Mouse (Mus musculus): ENCODE results near the gene Parn. TPM values are rescaled to one million over a fixed set of nuclear protein-coding genes. Genes with fewer than 3 reads are reported as not detected.
"Not testable (repeated sequence)": the region's sequence is repeated elsewhere in the genome, so short reads cannot be mapped to it uniquely, and the experiment has no call there.

Parn gene
- total RNA-seq, 2 experiments from 2014 or later, result 18.8 to 45.0 TPM

GRCm38 (mm10) chr16:13638198-13638597 is 29.8 kb downstream of the Parn start:
- ATAC-seq (replicated peaks; ENCODE audit: poor library complexity), result not testable (repeated sequence)

GRCm38 (mm10) chr16:13628345-13628744 is 39.6 kb downstream of the Parn start:
- peak; percentile 60; the same call in 1 of the 2 replicates for ATAC-seq (replicated peaks; ENCODE audit: poor library complexity)

- ATAC-seq (replicated peaks; ENCODE audit: poor library complexity), result no peak; the same call in 1 of the 2 replicates
Observed at GRCm38 (mm10) chr16:13621745-13622507, 46.0 kb downstream of the Parn start.

GRCm38 (mm10) chr16:13620194-13620593 is 47.8 kb downstream of the Parn start:
- ATAC-seq (replicated peaks; ENCODE audit: poor library complexity), result peak; percentile 61

GRCm38 (mm10) chr16:13615276-13615675 is 52.7 kb downstream of the Parn start:
- ATAC-seq (replicated peaks; ENCODE audit: poor library complexity), result no peak

- no peak for ATAC-seq (replicated peaks; ENCODE audit: poor library complexity)
Observed at GRCm38 (mm10) chr16:13612571-13612970, 55.4 kb downstream of the Parn start.

GRCm38 (mm10) chr16:13612058-13612457 is 55.9 kb downstream of the Parn start:
- no peak for ATAC-seq (replicated peaks; ENCODE audit: poor library complexity)

GRCm38 (mm10) chr16:13611399-13611798 is 56.6 kb downstream of the Parn start:
- ATAC-seq (replicated peaks; ENCODE audit: poor library complexity), result peak; percentile 92

- ATAC-seq (replicated peaks; ENCODE audit: poor library complexity), result peak; percentile 34; the same call in 1 of the 2 replicates
Observed at GRCm38 (mm10) chr16:13610951-13611381, 57.0 kb downstream of the Parn start.

- ATAC-seq (replicated peaks; ENCODE audit: poor library complexity), result no peak
Observed at GRCm38 (mm10) chr16:13608705-13609085, 59.3 kb downstream of the Parn start.

- no peak for ATAC-seq (replicated peaks; ENCODE audit: poor library complexity)
Observed at GRCm38 (mm10) chr16:13607987-13608704, 59.8 kb downstream of the Parn start.

GRCm38 (mm10) chr16:13602779-13603178 is 65.2 kb downstream of the Parn start:
- no peak for ATAC-seq (replicated peaks; ENCODE audit: poor library complexity)

GRCm38 (mm10) chr16:13589049-13589408 is 78.9 kb downstream of the Parn start:
- ATAC-seq (replicated peaks; ENCODE audit: poor library complexity), result no peak

- no peak for ATAC-seq (replicated peaks; ENCODE audit: poor library complexity)
Observed at GRCm38 (mm10) chr16:13588182-13589048, 79.6 kb downstream of the Parn start.

- no peak for ATAC-seq (replicated peaks; ENCODE audit: poor library complexity)
Observed at GRCm38 (mm10) chr16:13585234-13585633, 82.7 kb downstream of the Parn start.

GRCm38 (mm10) chr16:13580784-13581183 is 87.2 kb downstream of the Parn start:
- ATAC-seq (replicated peaks; ENCODE audit: poor library complexity), result peak; percentile 54; the same call in 1 of the 2 replicates

- no peak for ATAC-seq (replicated peaks; ENCODE audit: poor library complexity)
Observed at GRCm38 (mm10) chr16:13580016-13580415, 88.0 kb downstream of the Parn start.

- peak; percentile 82 for ATAC-seq (replicated peaks; ENCODE audit: poor library complexity)
Observed at GRCm38 (mm10) chr16:13575306-13575705, 92.7 kb downstream of the Parn start.

- ATAC-seq (replicated peaks; ENCODE audit: poor library complexity), result no peak
Observed at GRCm38 (mm10) chr16:13568280-13568679, 99.7 kb downstream of the Parn start.

GRCm38 (mm10) chr16:13567614-13568013 is 100.4 kb downstream of the Parn start:
- peak; percentile 37 for ATAC-seq (replicated peaks; ENCODE audit: poor library complexity)

- no peak for ATAC-seq (replicated peaks; ENCODE audit: poor library complexity)
Observed at GRCm38 (mm10) chr16:13566351-13566750, 101.6 kb downstream of the Parn start.

Measured in megakaryocyte progenitor cell, adult 5-6 weeks (primary cell).